Mouse (Mus musculus): ENCODE measurements around the gene Zbtb20.

Gene Zbtb20

GRCm38 (mm10) chr16:43393382-43393781 lies 517.7 kb downstream of the Zbtb20 start:
- DNase-seq (ENCODE audit: low read depth in 1 of 2, low spot score in 2 of 2) = no peak

- DNase-seq (ENCODE audit: low read depth in 1 of 2, low spot score in 2 of 2) = no peak
Observed at GRCm38 (mm10) chr16:43394013-43394568, 518.4 kb downstream of the Zbtb20 start.

- no peak for DNase-seq (ENCODE audit: low read depth in 1 of 2, low spot score in 2 of 2)
Observed at GRCm38 (mm10) chr16:43394760-43395159, 519.1 kb downstream of the Zbtb20 start.

- DNase-seq (ENCODE audit: low read depth in 1 of 2, low spot score in 2 of 2) = no peak
Observed at GRCm38 (mm10) chr16:43396849-43397628, 521.4 kb downstream of the Zbtb20 start.

- no peak for DNase-seq (ENCODE audit: low read depth in 1 of 2, low spot score in 2 of 2)
Observed at GRCm38 (mm10) chr16:43397629-43398323, 522.1 kb downstream of the Zbtb20 start.

GRCm38 (mm10) chr16:43399428-43399827 lies 523.7 kb downstream of the Zbtb20 start:
- no peak for DNase-seq (ENCODE audit: low read depth in 1 of 2, low spot score in 2 of 2)

- DNase-seq (ENCODE audit: low read depth in 1 of 2, low spot score in 2 of 2) = no peak
Observed at GRCm38 (mm10) chr16:43400046-43400445, 524.4 kb downstream of the Zbtb20 start.

GRCm38 (mm10) chr16:43400949-43401348 lies 525.3 kb downstream of the Zbtb20 start:
- DNase-seq (ENCODE audit: low read depth in 1 of 2, low spot score in 2 of 2) = no peak

- DNase-seq (ENCODE audit: low read depth in 1 of 2, low spot score in 2 of 2) = no peak
Observed at GRCm38 (mm10) chr16:43402888-43403287, 527.2 kb downstream of the Zbtb20 start.

- DNase-seq (ENCODE audit: low read depth in 1 of 2, low spot score in 2 of 2) = no peak
Observed at GRCm38 (mm10) chr16:43405089-43405488, 529.4 kb downstream of the Zbtb20 start.

GRCm38 (mm10) chr16:43407594-43408142 lies 532.0 kb downstream of the Zbtb20 start:
- no peak for DNase-seq (ENCODE audit: low read depth in 1 of 2, low spot score in 2 of 2)

GRCm38 (mm10) chr16:43408622-43409021 lies 532.9 kb downstream of the Zbtb20 start:
- DNase-seq (ENCODE audit: low read depth in 1 of 2, low spot score in 2 of 2) = no peak

GRCm38 (mm10) chr16:43409108-43409909 lies 533.6 kb downstream of the Zbtb20 start:
- DNase-seq (ENCODE audit: low read depth in 1 of 2, low spot score in 2 of 2) = no peak

- no peak for DNase-seq (ENCODE audit: low read depth in 1 of 2, low spot score in 2 of 2)
Observed at GRCm38 (mm10) chr16:43409910-43410612, 534.4 kb downstream of the Zbtb20 start.

- DNase-seq (ENCODE audit: low read depth in 1 of 2, low spot score in 2 of 2) = no peak
Observed at GRCm38 (mm10) chr16:43410613-43410974, 534.9 kb downstream of the Zbtb20 start.

GRCm38 (mm10) chr16:43415864-43416263 lies 540.2 kb downstream of the Zbtb20 start:
- no peak for DNase-seq (ENCODE audit: low read depth in 1 of 2, low spot score in 2 of 2)

GRCm38 (mm10) chr16:43419923-43420322 lies 544.2 kb downstream of the Zbtb20 start:
- no peak for DNase-seq (ENCODE audit: low read depth in 1 of 2, low spot score in 2 of 2)

GRCm38 (mm10) chr16:43428955-43429354 lies 553.3 kb downstream of the Zbtb20 start:
- DNase-seq (ENCODE audit: low read depth in 1 of 2, low spot score in 2 of 2) = no peak

GRCm38 (mm10) chr16:43430030-43430429 lies 554.3 kb downstream of the Zbtb20 start:
- no peak for DNase-seq (ENCODE audit: low read depth in 1 of 2, low spot score in 2 of 2)

Data from monocyte, adult 2 months (primary cell).